Mouse (Mus musculus): ENCODE measurements around the gene Fstl1. TPM values are rescaled to one million over a fixed set of nuclear protein-coding genes. Genes with fewer than 3 reads are reported as not detected.

The Fstl1 gene
- polyA plus RNA-seq, 1 experiment from 2014 or later, result 641 TPM

GRCm38 (mm10) chr16:37789394-37789920 lies 12.8 kb downstream of the Fstl1 start:
- Histone ChIP-seq H3K27ac (peak overlapping the region; percentile 84), H3K27me3 (ENCODE audit: insufficient read depth, low read length) (no peaks in the 10 kb centered on the region), H3K4me1 (replicated peaks; ENCODE audit: insufficient read depth, low read length) (peaks cover 54% of the 10 kb centered on the region), H3K9ac (ENCODE audit: low read depth, low read length) (no peak overlapping the region), H3K4me3 (replicated peaks; ENCODE audit: low read depth, low read length) (no peak overlapping the region), H3K4me2 (ENCODE audit: low read length) (no peak overlapping the region), H3K36me3 (ENCODE audit: insufficient read depth, low read length) (peaks cover 4% of the 10 kb centered on the region; the same call in 1 of the 2 replicates), H3K9me3 (replicated peaks; ENCODE audit: low read length) (no peaks in the 10 kb centered on the region)
- 76% methylated on average over 6 of the region's 6 CpGs for WGBS
- DNase-seq (ENCODE audit: low spot score) (no peak), ATAC-seq (replicated peaks; ENCODE audit: low FRiP score, low read depth) (no peak)
- no peak for TF ChIP-seq CTCF (IDR thresholded peaks at IDR 0.05; ENCODE audit: low read depth)

GRCm38 (mm10) chr16:37790008-37790780 lies 13.5 kb downstream of the Fstl1 start:
- H3K9ac ChIP-seq (ENCODE audit: low read depth, low read length), result no peak overlapping the region
- no peak for DNase-seq (ENCODE audit: low spot score)

GRCm38 (mm10) chr16:37790781-37791175 lies 14.1 kb downstream of the Fstl1 start:
- no peak overlapping the region for H3K4me2 ChIP-seq (ENCODE audit: low read length)
- peaks cover 48% of the 10 kb centered on the region for H3K4me1 ChIP-seq (replicated peaks; ENCODE audit: insufficient read depth, low read length)

More at GRCm38 (mm10) chr16:37790008-37790780, 13.5 kb downstream of the Fstl1 start:
- Histone ChIP-seq H3K36me3 (ENCODE audit: insufficient read depth, low read length) (peaks cover 3% of the 10 kb centered on the region; the same call in 1 of the 2 replicates), H3K9me3 (replicated peaks; ENCODE audit: low read length) (no peaks in the 10 kb centered on the region), H3K27ac (peak overlapping the region; percentile 57), H3K4me1 (replicated peaks; ENCODE audit: insufficient read depth, low read length) (peaks cover 51% of the 10 kb centered on the region), H3K4me3 (replicated peaks; ENCODE audit: low read depth, low read length) (no peak overlapping the region), H3K27me3 (ENCODE audit: insufficient read depth, low read length) (no peaks in the 10 kb centered on the region), H3K4me2 (ENCODE audit: low read length) (no peak overlapping the region)
- no peak for ATAC-seq (replicated peaks; ENCODE audit: low FRiP score, low read depth)
- TF ChIP-seq CTCF (IDR thresholded peaks at IDR 0.05; ENCODE audit: low read depth), result no peak
- WGBS, result 56% methylated on average over 12 of the region's 12 CpGs

GRCm38 (mm10) chr16:37795651-37796150 lies 19.0 kb downstream of the Fstl1 start:
- Histone ChIP-seq H3K27ac (no peak overlapping the region), H3K4me3 (replicated peaks; ENCODE audit: low read depth, low read length) (no peak overlapping the region), H3K9ac (ENCODE audit: low read depth, low read length) (no peak overlapping the region), H3K4me1 (replicated peaks; ENCODE audit: insufficient read depth, low read length) (peaks cover 5% of the 10 kb centered on the region), H3K4me2 (ENCODE audit: low read length) (no peak overlapping the region), H3K36me3 (ENCODE audit: insufficient read depth, low read length) (peaks cover 13% of the 10 kb centered on the region), H3K27me3 (ENCODE audit: insufficient read depth, low read length) (no peaks in the 10 kb centered on the region), H3K9me3 (replicated peaks; ENCODE audit: low read length) (no peaks in the 10 kb centered on the region)
- no peak for ATAC-seq (replicated peaks; ENCODE audit: low FRiP score, low read depth)
- 94% methylated on average over 10 of the region's 10 CpGs for WGBS
- no peak for TF ChIP-seq CTCF (IDR thresholded peaks at IDR 0.05; ENCODE audit: low read depth)
- no peak for DNase-seq (ENCODE audit: low spot score)

More at GRCm38 (mm10) chr16:37790781-37791175, 14.1 kb downstream of the Fstl1 start:
- DNase-seq (ENCODE audit: low spot score) (no peak), ATAC-seq (replicated peaks; ENCODE audit: low FRiP score, low read depth) (no peak)
- no peak overlapping the region for H3K9ac ChIP-seq (ENCODE audit: low read depth, low read length)
- TF ChIP-seq CTCF (IDR thresholded peaks at IDR 0.05; ENCODE audit: low read depth), result no peak
- no peaks in the 10 kb centered on the region for H3K27me3 ChIP-seq (ENCODE audit: insufficient read depth, low read length)
- H3K4me3 ChIP-seq (replicated peaks; ENCODE audit: low read depth, low read length), result no peak overlapping the region
- peaks cover 4% of the 10 kb centered on the region; the same call in 1 of the 2 replicates for H3K36me3 ChIP-seq (ENCODE audit: insufficient read depth, low read length)
- no peaks in the 10 kb centered on the region for H3K9me3 ChIP-seq (replicated peaks; ENCODE audit: low read length)
- peak overlapping the region; percentile 57; the same call in 1 of the 2 replicates for H3K27ac ChIP-seq
- 45% methylated on average over 8 of the region's 8 CpGs for WGBS

GRCm38 (mm10) chr16:37796270-37796669 lies 19.6 kb downstream of the Fstl1 start:
- H3K9me3 ChIP-seq (replicated peaks; ENCODE audit: low read length), result no peaks in the 10 kb centered on the region
- H3K9ac ChIP-seq (ENCODE audit: low read depth, low read length), result no peak overlapping the region
- H3K4me3 ChIP-seq (replicated peaks; ENCODE audit: low read depth, low read length), result no peak overlapping the region
- peaks cover 13% of the 10 kb centered on the region for H3K36me3 ChIP-seq (ENCODE audit: insufficient read depth, low read length)
- H3K27ac ChIP-seq, result no peak overlapping the region
- no peak for TF ChIP-seq CTCF (IDR thresholded peaks at IDR 0.05; ENCODE audit: low read depth)
- ATAC-seq (replicated peaks; ENCODE audit: low FRiP score, low read depth), result no peak
- no peak for DNase-seq (ENCODE audit: low spot score)
- WGBS, result 95% methylated on average over 11 of the region's 11 CpGs
- H3K27me3 ChIP-seq (ENCODE audit: insufficient read depth, low read length), result no peaks in the 10 kb centered on the region
- no peaks in the 10 kb centered on the region for H3K4me1 ChIP-seq (replicated peaks; ENCODE audit: insufficient read depth, low read length)
- H3K4me2 ChIP-seq (ENCODE audit: low read length), result no peak overlapping the region

- Histone ChIP-seq H3K36me3 (ENCODE audit: insufficient read depth, low read length) (peaks cover 14% of the 10 kb centered on the region), H3K27me3 (ENCODE audit: insufficient read depth, low read length) (no peaks in the 10 kb centered on the region), H3K4me3 (replicated peaks; ENCODE audit: low read depth, low read length) (no peak overlapping the region), H3K4me1 (replicated peaks; ENCODE audit: insufficient read depth, low read length) (no peaks in the 10 kb centered on the region; the same call in 1 of the 2 replicates), H3K9ac (ENCODE audit: low read depth, low read length) (no peak overlapping the region), H3K9me3 (replicated peaks; ENCODE audit: low read length) (no peaks in the 10 kb centered on the region), H3K27ac (no peak overlapping the region), H3K4me2 (ENCODE audit: low read length) (no peak overlapping the region)
- WGBS, result 68% methylated on average over 2 of the region's 2 CpGs
- ATAC-seq (replicated peaks; ENCODE audit: low FRiP score, low read depth) (no peak), DNase-seq (ENCODE audit: low spot score) (no peak)
- no peak for TF ChIP-seq CTCF (IDR thresholded peaks at IDR 0.05; ENCODE audit: low read depth)
These were observed 24.4 kb downstream of the Fstl1 start for GRCm38 (mm10) chr16:37801097-37801496.

All from kidney, postnatal 0 days (tissue).